Mouse (Mus musculus): ENCODE measurements around the gene Nfasc.

The Nfasc gene

GRCm38 (mm10) chr1:132732307-132732706 lies 9.3 kb downstream of the Nfasc start:
- no peak for DNase-seq (ENCODE audit: low spot score)

- DNase-seq (ENCODE audit: low spot score) = no peak
These were observed 14.0 kb downstream of the Nfasc start for GRCm38 (mm10) chr1:132727548-132727947.

DNA sequence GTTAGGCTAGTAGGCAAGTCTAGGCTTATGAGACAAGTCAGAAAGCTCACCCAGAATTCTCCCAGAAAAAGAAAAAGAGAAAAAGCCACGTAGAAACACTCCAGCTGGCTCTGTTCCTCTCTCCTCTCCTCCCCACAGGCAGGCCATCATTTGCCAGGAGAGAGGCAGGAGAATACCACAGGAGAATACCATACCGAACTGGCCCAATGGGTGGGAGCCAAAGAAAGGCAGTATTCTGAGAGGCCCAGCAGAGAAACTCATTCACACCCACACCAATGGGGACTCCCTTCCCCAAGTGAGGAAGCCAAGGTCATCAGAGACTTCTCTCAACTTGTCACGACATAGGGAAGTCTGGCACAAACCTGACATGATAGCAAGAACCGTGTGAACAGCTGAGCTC lies 19.2 kb downstream of the Nfasc start:
- DNase-seq (ENCODE audit: low spot score) = no peak

- DNase-seq (ENCODE audit: low spot score) = no peak
These were observed 20.3 kb downstream of the Nfasc start for GRCm38 (mm10) chr1:132721266-132721665.

- DNase-seq (ENCODE audit: low spot score) = peak; percentile 66
These were observed 23.4 kb downstream of the Nfasc start for GRCm38 (mm10) chr1:132718225-132718624.

DNA sequence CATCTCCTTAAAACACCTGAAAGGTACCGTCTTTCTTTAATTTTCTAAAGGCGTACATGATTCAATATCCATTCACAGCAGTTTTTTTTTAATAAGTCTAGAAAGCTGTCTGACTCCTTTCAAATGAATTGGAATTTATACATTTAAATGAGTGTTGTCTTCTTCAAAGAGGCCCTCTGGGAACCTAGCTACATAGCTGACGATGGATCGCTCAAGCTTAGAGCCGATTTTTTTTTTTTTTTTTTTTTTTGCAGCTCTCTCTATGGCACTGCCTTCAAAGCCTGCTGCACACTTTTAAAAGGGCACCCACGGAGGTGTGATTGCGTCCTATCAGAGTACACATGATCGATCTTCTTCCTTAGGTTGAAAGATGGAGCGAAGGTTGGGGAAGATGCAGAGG lies 26.6 kb downstream of the Nfasc start:
- DNase-seq (ENCODE audit: low spot score) = no peak

GRCm38 (mm10) chr1:132709419-132709818 lies 32.2 kb downstream of the Nfasc start:
- DNase-seq (ENCODE audit: low spot score) = no peak

DNA sequence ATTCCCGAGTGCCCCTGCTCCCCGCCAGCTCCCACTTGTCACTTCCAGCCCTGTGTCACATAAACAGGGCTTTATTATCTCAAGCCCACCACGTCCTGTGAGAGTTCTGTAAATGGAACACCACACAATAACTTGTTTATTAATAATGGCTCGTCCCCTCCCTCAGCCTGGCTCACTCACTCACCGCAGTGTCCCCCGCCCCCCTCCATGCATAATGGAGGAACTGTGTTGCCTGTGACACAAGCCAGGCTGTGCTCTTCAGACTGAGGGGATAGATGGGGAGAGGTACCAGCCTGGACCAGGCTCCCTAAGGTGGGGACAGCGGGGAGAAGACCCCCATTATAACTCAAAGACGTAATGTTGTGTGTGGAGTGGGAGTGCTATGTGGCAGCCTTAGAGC lies 34.3 kb downstream of the Nfasc start:
- no peak for DNase-seq (ENCODE audit: low spot score)

DNA sequence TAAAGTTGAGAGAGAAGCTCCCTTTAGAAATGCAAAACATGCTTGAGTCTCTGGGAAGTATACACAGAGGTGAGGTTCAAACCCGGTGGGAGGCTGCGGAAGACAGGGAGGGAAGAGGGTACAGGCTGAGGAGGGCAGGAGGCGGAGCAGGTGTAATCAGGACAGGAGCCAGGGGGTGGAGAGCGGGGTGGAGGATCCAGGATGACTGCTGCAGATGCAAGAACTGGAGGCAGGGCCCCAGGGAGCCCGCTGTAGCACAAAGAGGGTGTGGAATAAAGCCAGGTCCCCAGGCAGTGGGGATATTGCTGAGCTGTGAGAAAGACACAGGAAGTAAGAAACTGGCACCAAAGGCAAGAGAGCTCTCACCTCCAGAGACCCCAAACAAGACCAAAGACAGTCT lies 38.1 kb downstream of the Nfasc start:
- DNase-seq (ENCODE audit: low spot score) = no peak

DNA sequence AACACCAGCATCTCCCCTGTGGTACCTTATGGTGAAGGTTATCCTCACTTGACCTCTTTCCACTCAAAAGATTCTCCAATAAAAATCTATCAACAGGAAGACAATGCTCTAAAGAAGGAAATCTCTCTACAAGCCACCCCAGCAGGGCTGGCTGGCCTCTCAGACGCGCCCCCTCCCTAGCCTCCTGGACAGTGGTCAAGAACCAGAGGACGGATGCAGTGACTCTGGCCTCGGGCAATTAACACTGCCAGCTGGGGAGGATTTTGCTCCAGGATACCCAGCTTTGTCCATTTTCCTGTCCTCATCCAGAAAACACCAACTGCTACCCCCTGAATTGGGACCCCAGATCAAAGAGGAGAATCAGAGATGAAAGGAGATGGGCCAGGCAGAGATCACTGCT lies 44.7 kb downstream of the Nfasc start:
- no peak for DNase-seq (ENCODE audit: low spot score)

DNA sequence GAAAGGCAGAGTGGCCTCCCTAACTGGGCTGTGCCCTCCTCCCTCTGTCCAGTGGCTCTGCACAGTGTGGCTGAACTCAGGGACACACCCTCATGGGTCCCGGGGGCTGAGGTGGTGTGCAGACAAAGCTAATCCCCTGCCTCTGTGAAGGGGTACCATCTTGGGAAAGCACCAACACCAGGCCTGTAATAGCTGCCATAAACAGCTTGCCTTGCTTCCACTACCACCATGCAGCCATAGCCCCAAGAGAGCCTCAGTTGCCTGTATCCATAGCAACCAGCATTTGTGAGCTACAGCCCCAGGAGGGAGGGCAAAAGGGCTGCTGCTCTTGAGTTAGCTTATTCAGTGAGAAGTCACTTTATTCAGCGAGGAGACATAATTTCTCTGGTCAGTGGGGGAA lies 45.4 kb downstream of the Nfasc start:
- DNase-seq (ENCODE audit: low spot score) = peak; percentile 62

DNA sequence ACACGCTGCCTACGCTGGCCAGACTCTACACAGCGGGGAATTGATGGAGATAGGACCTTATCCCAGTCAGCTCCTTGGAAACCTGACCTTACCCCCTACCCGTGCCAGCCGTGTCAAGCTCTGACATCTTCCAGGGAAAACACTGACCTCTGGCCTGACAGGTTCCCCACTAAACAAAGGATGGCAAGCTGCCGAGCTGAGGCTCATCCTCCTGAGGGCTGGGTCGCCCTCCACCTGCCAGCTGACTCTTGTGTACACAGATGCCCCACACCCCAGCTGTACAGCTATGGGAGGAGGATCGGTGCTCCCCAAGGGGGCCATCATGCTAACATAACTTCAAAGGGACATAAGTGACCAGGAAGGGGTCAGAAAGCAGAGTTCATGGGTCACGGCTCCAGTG lies 47.6 kb downstream of the Nfasc start:
- no peak for DNase-seq (ENCODE audit: low spot score)

DNA sequence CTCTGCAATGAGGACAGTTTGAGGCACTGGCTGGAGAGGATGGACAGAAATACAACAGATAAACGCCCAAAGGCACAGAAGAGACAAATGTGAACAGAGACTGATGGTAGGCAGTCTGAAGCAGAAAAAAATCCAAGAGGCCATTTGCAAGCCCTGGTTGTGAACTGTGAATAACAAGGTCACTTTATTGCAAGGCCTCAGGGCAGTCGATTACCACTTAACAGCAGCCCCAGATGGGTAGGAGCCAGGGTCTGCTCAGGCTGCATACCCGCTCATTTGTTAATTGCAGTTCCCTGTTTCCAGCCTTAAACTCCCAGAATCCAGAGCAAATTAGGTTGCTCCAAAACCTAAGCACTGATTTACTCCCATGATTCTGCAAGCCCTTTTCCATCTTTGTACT lies 52.4 kb downstream of the Nfasc start:
- no peak for DNase-seq (ENCODE audit: low spot score)

DNA sequence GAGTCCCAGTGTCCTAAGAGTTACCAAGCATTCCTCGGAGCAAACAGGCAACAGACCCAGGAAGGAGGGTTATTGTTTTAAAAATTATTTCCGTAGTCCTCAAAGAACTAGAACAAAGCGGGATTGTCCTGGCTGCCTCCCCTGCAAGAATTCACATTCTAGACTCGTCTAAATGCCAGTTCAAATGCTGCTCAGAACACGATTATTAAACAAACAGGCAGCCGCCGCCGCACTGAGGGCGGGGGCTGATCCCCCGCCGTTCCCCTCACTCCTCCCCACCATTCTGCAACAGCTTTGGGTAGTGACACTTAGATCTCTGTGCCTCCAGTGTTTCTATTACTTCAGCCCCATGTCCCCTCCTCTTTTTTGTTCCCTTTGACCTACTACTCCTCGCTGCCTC lies 62.7 kb downstream of the Nfasc start:
- no peak for DNase-seq (ENCODE audit: low spot score)

- DNase-seq (ENCODE audit: low spot score) = no peak
These were observed 63.5 kb downstream of the Nfasc start for GRCm38 (mm10) chr1:132678076-132678475.

DNA sequence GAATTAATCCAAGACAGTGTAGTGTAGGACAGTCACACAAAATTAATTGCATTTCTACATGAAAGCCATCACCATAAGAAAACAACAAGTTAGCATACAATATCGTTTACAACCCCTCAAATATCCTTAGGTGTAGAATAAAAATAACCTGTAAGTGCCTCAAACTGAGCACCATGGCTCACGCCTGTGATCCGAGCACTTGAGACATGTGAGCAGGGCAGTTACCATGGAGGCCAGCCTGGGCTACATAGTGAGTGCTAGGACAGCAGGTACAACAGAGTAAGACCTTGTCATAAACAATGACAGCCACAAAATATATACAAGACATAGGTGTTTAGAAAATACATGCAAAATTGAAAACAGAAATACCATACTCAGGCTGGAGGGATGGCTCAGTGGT lies 68.9 kb downstream of the Nfasc start:
- DNase-seq (ENCODE audit: low spot score) = no peak

DNA sequence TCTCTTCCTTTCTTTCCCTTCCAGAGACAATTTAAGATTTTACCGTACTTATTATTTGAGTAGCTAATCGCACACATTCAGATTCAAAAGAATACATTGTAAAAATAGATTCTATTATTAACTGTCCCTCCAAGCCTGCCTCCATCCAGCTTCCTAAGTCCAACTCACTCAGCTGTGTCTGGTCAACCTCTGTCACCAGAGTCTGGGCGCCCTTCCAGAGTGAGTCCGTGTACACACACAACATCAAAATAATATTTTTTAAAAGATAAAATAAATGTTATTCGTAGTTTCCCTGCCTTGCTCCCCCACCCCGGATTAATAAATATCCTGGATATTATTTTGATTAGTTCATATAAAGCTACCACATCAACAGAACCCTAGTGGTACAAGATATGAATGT lies 72.4 kb downstream of the Nfasc start:
- DNase-seq (ENCODE audit: low spot score) = no peak

DNA sequence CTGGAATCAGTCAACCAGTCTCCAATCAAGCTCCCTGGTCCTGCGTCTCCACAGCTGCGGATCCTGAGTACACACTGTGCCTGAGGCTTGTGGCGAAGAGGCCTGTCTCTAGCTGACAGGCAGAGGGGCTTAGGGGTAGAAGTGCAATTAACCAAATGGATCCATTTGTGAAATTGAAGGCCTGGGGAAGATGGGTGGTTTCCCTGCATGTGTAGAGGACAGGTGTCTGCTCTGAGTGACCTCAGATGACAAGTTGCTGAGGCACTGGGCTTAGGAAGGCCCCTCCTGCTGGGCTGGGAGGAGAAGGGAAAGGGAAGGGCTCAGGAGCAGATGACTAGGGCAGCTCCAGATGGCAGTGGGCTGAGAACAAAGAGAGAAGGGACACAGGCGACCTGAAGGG lies 81.2 kb downstream of the Nfasc start:
- peak; percentile 69 for DNase-seq (ENCODE audit: low spot score)

DNA sequence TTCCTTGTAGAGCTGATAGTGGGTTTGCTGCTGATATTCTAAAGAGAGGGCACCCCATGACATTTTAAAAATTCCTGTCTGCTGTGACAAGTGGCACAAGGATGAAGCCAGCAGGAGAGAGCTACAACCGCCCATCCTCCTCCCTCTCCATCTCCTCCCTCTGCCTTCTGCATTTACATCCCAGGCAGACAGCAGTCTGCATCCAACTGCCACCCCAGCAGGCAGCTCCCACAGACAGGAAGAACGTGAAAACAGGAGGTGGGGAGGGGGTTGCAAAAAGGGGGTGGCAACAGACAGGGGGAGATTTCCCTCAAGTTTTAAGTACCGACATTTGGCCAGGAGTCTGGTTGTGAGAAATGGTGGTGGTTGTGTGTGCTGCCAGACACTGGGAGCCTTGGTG lies 82.0 kb downstream of the Nfasc start:
- DNase-seq (ENCODE audit: low spot score) = peak; percentile 29

DNA sequence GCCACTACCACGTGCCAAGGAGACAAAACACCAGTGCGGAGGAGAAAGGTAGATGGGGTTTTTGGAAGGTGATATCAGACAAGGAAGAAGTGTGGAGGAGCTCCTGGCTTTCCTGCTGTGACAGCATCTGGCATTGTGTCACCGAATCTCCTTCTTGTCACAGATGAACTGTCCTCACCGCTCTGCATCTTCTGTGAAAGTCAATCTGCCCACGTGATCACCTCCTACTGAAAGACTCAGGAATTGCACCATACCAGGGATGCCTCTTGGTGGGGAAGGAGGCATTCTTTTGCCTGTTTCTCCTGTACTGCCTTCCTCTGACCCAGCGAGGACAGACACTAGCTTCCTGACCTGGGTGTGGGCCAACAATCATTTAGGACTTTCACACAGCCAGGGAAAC lies 86.0 kb downstream of the Nfasc start:
- DNase-seq (ENCODE audit: low spot score) = peak; percentile 27

- DNase-seq (ENCODE audit: low spot score) = peak; percentile 20
These were observed 86.8 kb downstream of the Nfasc start for GRCm38 (mm10) chr1:132654769-132655168.

DNA sequence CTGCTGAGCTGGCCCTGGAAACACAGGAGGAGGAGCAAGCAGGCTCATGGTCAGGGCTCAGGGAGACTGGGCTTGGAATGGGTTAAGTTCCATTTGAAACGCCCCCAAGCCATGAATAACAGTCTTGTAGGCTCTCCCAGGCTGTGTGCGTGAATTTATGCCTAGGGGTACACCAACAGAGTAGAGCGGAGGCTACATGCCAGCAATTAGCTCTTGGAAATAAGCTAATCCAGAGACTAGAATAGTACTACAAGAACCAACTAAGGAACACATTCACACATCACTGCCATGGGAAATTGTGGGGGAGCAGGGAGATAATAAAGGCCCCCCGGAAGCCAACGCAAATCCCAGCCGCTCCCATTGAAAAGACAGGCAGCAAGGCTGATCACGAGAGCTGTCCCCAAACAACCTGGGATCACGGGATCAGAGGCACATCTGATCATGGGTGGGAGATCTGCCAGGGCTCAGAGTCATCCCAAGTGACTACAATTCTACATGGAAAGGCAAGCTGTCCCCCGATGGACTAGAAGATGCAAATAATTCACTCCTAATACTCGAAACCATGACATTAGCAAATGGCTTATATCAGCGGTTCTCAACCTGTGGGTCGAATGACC lies 87.6 kb downstream of the Nfasc start:
- no peak for DNase-seq (ENCODE audit: low spot score)

DNA sequence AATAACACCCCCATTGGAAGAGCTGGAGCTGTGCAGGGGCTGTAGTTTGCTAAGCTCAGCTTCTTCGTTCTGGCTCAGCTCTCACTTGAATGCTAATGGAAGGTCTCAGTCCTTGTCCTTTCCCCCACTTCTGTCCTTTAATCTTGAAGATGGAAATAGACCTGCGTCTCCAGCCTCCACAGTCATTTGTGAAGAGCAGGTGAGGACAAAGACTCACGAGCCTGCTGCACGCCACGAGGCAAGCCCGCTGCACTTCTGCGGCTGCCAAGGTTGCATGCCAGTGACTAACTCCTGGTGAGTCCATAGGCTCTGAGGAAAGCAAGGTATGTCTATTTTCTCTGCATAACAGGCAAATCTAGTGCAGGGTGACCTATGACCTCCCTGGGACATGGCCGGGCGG lies 88.4 kb downstream of the Nfasc start:
- DNase-seq (ENCODE audit: low spot score) = no peak

- DNase-seq (ENCODE audit: low spot score) = peak; percentile 32
These were observed 90.9 kb downstream of the Nfasc start for GRCm38 (mm10) chr1:132650680-132651079.

- no peak for DNase-seq (ENCODE audit: low spot score)
These were observed 93.6 kb downstream of the Nfasc start for GRCm38 (mm10) chr1:132647958-132648357.

All from retina, embryonic 14.5 days (tissue).